Mouse (Mus musculus): Measurements from ENCODE around the gene Kcnab1. TPM values are rescaled to one million over a fixed set of nuclear protein-coding genes. Genes with fewer than 3 reads are reported as not detected.

Kcnab1 gene
- total and polyA plus RNA-seq, 3 experiments = 0.82 to 4.5 (median 2.9) TPM

GRCm38 (mm10) chr3:65116958-65117357, 7.8 kb downstream of the Kcnab1 start:
- no peak for DNase-seq
- WGBS = 83% methylated on average over 3 of the region's 3 CpGs
- no peak for TF ChIP-seq CTCF (IDR thresholded peaks at IDR 0.05)
- no peak for TF ChIP-seq POLR2A (IDR thresholded peaks at IDR 0.05; ENCODE audit: insufficient read depth, low read depth, low read length)
- no peak for TF ChIP-seq EP300 (IDR thresholded peaks at IDR 0.05; ENCODE audit: insufficient read depth, low read depth, low read length)
- Histone ChIP-seq H3K4me3 (no peak overlapping the region), H3K4me1 (ENCODE audit: control insufficient read depth, insufficient read depth, low read length) (no peaks in the 10 kb centered on the region), H3K79me2 (replicated peaks; ENCODE audit: control insufficient read depth, insufficient read depth, low read length) (no peaks in the 10 kb centered on the region), H3K36me3 (ENCODE audit: control insufficient read depth, insufficient read depth, low read length) (no peaks in the 10 kb centered on the region), H3K27ac (no peak overlapping the region), H3K9ac (ENCODE audit: low read depth, low read length) (no peak overlapping the region), H3K27me3 (ENCODE audit: control insufficient read depth, insufficient read depth, low read length) (no peaks in the 10 kb centered on the region)
- intact Hi-C loops (cut with DNase I) = no loop called here

- intact Hi-C loops (cut with DNase I) = no loop called here
Observed at GRCm38 (mm10) chr3:65117365-65117764, 8.2 kb downstream of the Kcnab1 start.

GRCm38 (mm10) chr3:65124975-65125374, 15.8 kb downstream of the Kcnab1 start:
- Histone ChIP-seq H3K27ac (no peak overlapping the region), H3K4me1 (ENCODE audit: control insufficient read depth, insufficient read depth, low read length) (no peaks in the 10 kb centered on the region), H3K27me3 (ENCODE audit: control insufficient read depth, insufficient read depth, low read length) (no peaks in the 10 kb centered on the region), H3K79me2 (replicated peaks; ENCODE audit: control insufficient read depth, insufficient read depth, low read length) (no peaks in the 10 kb centered on the region), H3K36me3 (ENCODE audit: control insufficient read depth, insufficient read depth, low read length) (no peaks in the 10 kb centered on the region), H3K4me3 (no peak overlapping the region), H3K9ac (ENCODE audit: low read depth, low read length) (no peak overlapping the region)
- intact Hi-C loops (cut with DNase I) = no loop called here
- no peak for TF ChIP-seq CTCF (IDR thresholded peaks at IDR 0.05)
- TF ChIP-seq EP300 (IDR thresholded peaks at IDR 0.05; ENCODE audit: insufficient read depth, low read depth, low read length) = no peak
- TF ChIP-seq POLR2A (IDR thresholded peaks at IDR 0.05; ENCODE audit: insufficient read depth, low read depth, low read length) = no peak
- no peak for DNase-seq
- WGBS = 45% methylated on average over 3 of the region's 3 CpGs

More at GRCm38 (mm10) chr3:65117365-65117764, 8.2 kb downstream of the Kcnab1 start:
- no peak overlapping the region for H3K27ac ChIP-seq
- no peak for DNase-seq
- H3K4me1 ChIP-seq (ENCODE audit: control insufficient read depth, insufficient read depth, low read length) = no peaks in the 10 kb centered on the region
- H3K4me3 ChIP-seq = no peak overlapping the region
- no peaks in the 10 kb centered on the region for H3K36me3 ChIP-seq (ENCODE audit: control insufficient read depth, insufficient read depth, low read length)
- no peaks in the 10 kb centered on the region for H3K79me2 ChIP-seq (replicated peaks; ENCODE audit: control insufficient read depth, insufficient read depth, low read length)
- H3K27me3 ChIP-seq (ENCODE audit: control insufficient read depth, insufficient read depth, low read length) = no peaks in the 10 kb centered on the region
- no peak overlapping the region for H3K9ac ChIP-seq (ENCODE audit: low read depth, low read length)
- WGBS = 76% methylated on average over 8 of the region's 8 CpGs
- no peak for TF ChIP-seq CTCF (IDR thresholded peaks at IDR 0.05)
- no peak for TF ChIP-seq POLR2A (IDR thresholded peaks at IDR 0.05; ENCODE audit: insufficient read depth, low read depth, low read length)
- TF ChIP-seq EP300 (IDR thresholded peaks at IDR 0.05; ENCODE audit: insufficient read depth, low read depth, low read length) = no peak

- intact Hi-C loops (cut with DNase I) = no loop called here
- H3K27ac ChIP-seq = no peak overlapping the region
- WGBS = 77% methylated on average over 1 of the region's 1 CpGs
- H3K9ac ChIP-seq (ENCODE audit: low read depth, low read length) = no peak overlapping the region
- no peaks in the 10 kb centered on the region for H3K4me1 ChIP-seq (ENCODE audit: control insufficient read depth, insufficient read depth, low read length)
- TF ChIP-seq POLR2A (IDR thresholded peaks at IDR 0.05; ENCODE audit: insufficient read depth, low read depth, low read length) = no peak
- no peaks in the 10 kb centered on the region for H3K79me2 ChIP-seq (replicated peaks; ENCODE audit: control insufficient read depth, insufficient read depth, low read length)
- no peak for DNase-seq
- H3K27me3 ChIP-seq (ENCODE audit: control insufficient read depth, insufficient read depth, low read length) = no peaks in the 10 kb centered on the region
- H3K36me3 ChIP-seq (ENCODE audit: control insufficient read depth, insufficient read depth, low read length) = no peaks in the 10 kb centered on the region
- no peak overlapping the region for H3K4me3 ChIP-seq
Observed at GRCm38 (mm10) chr3:65129625-65130024, 20.4 kb downstream of the Kcnab1 start.

- intact Hi-C loops (cut with DNase I) = no loop called here
- Histone ChIP-seq H3K27me3 (ENCODE audit: control insufficient read depth, insufficient read depth, low read length) (no peaks in the 10 kb centered on the region), H3K4me3 (no peak overlapping the region), H3K9ac (ENCODE audit: low read depth, low read length) (no peak overlapping the region), H3K79me2 (replicated peaks; ENCODE audit: control insufficient read depth, insufficient read depth, low read length) (no peaks in the 10 kb centered on the region), H3K4me1 (ENCODE audit: control insufficient read depth, insufficient read depth, low read length) (no peaks in the 10 kb centered on the region), H3K27ac (no peak overlapping the region), H3K36me3 (ENCODE audit: control insufficient read depth, insufficient read depth, low read length) (no peaks in the 10 kb centered on the region)
- 53% methylated on average over 5 of the region's 5 CpGs for WGBS
- TF ChIP-seq POLR2A (IDR thresholded peaks at IDR 0.05; ENCODE audit: insufficient read depth, low read depth, low read length) = no peak
- TF ChIP-seq EP300 (IDR thresholded peaks at IDR 0.05; ENCODE audit: insufficient read depth, low read depth, low read length) = no peak
- TF ChIP-seq CTCF (IDR thresholded peaks at IDR 0.05) = no peak
- DNase-seq = no peak
Observed at GRCm38 (mm10) chr3:65134931-65135330, 25.7 kb downstream of the Kcnab1 start.

- Histone ChIP-seq H3K4me1 (ENCODE audit: control insufficient read depth, insufficient read depth, low read length) (no peaks in the 10 kb centered on the region), H3K79me2 (replicated peaks; ENCODE audit: control insufficient read depth, insufficient read depth, low read length) (no peaks in the 10 kb centered on the region), H3K4me3 (no peak overlapping the region), H3K36me3 (ENCODE audit: control insufficient read depth, insufficient read depth, low read length) (no peaks in the 10 kb centered on the region), H3K27ac (no peak overlapping the region), H3K27me3 (ENCODE audit: control insufficient read depth, insufficient read depth, low read length) (no peaks in the 10 kb centered on the region), H3K9ac (ENCODE audit: low read depth, low read length) (no peak overlapping the region)
- intact Hi-C loops (cut with DNase I) = no loop called here
- DNase-seq = peak in 1 of 2 experiments; percentile 41
- 39% methylated on average over 5 of the region's 5 CpGs for WGBS
- TF ChIP-seq EP300 (IDR thresholded peaks at IDR 0.05; ENCODE audit: insufficient read depth, low read depth, low read length) (no peak), CTCF (IDR thresholded peaks at IDR 0.05) (no peak), POLR2A (IDR thresholded peaks at IDR 0.05; ENCODE audit: insufficient read depth, low read depth, low read length) (no peak)
Observed at GRCm38 (mm10) chr3:65136897-65137296, 27.7 kb downstream of the Kcnab1 start.

Data from heart, adult 2 months (tissue).